In the genomic region with DNA sequence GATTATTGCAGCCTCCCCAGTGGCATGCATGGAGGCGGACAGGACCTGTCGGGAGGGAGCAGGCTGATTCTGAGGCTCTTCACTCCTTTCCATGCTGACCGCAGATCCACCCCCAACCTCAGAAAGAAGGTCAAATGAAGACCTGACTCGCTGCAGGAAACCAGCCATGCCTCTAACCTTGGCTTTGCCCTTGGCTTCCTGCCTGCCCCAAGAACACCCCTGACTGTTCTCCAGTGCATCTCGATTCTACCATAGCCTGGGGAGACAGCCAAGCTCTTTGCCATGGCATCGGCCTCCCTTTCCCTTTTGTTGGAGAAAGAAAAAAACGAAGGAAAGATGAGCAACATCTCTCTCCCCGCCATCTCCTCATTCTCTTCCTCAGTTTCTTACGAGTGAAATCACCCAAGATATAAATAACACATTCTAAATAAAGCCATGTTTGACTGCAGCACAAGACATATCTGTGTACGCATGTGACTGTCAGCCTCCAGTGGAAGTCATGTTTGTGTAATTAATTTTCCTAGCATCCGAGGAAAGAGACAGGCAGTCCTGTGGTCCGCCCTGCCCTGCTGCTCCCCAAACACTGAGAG, we compare ENCODE assay signal across 9 mouse cellular contexts.
DNase-seq lines count a peak whose midpoint lies in the region; ATAC-seq lines count a peak whose summit lies in the region.
"Had no signal": no experiment of that assay in that cellular context is flagged by ENCODE, and none has a peak within 500 bp of the region (broad histone marks: within the 10 kb centered on the region; RNA-seq: fewer than 3 reads in every experiment).

No protein-coding gene starts in this region.

- H3K27me3 ChIP-seq in forebrain, embryonic 12.5 days = peaks cover 11% of the 10 kb centered on the region; the same call in 1 of the 2 replicates

- no peak overlapping the region for H3K4me3 ChIP-seq in forebrain, embryonic 12.5 days (replicated peaks)

- peak overlapping the region; percentile 40 for H3K4me2 ChIP-seq in forebrain, embryonic 12.5 days

- H3K9me3 ChIP-seq in forebrain, embryonic 12.5 days = no peaks in the 10 kb centered on the region

- peaks cover 24% of the 10 kb centered on the region for H3K4me1 ChIP-seq in forebrain, embryonic 12.5 days

- no peaks in the 10 kb centered on the region for H3K36me3 ChIP-seq in forebrain, embryonic 12.5 days (replicated peaks)

- ATAC-seq in forebrain, embryonic 12.5 days (ENCODE audit: low FRiP score) = no peak
- no peak for ATAC-seq in erythroblast, adult 5-6 weeks (replicated peaks; ENCODE audit: low FRiP score, poor library complexity, severe bottlenecking)

- peak; percentile 81 for DNase-seq in ovary, adult 18-20 months (ENCODE audit: low spot score)
- no peak for DNase-seq in ovary, postnatal 14 days (ENCODE audit: low spot score)
- DNase-seq in heart, postnatal 4 days = peak; percentile 46
- DNase-seq in testis, postnatal 10 days (ENCODE audit: low spot score) = peak; percentile 41
- no peak for DNase-seq in layer of hippocampus, adult 8-10 months (ENCODE audit: low spot score in 2 of 2)
- DNase-seq in layer of hippocampus, adult 18-20 months (ENCODE audit: low spot score in 2 of 2) = no peak
- DNase-seq: right cerebral cortex, postnatal 14 days had no signal

- no peak overlapping the region; the same call in 1 of the 2 replicates for H3K9ac ChIP-seq in forebrain, embryonic 12.5 days

- 54% methylated on average over 12 of the region's 12 CpGs for WGBS in forebrain, embryonic 12.5 days

- peak overlapping the region; percentile 53 for H3K27ac ChIP-seq in forebrain, embryonic 12.5 days

Comparison
In these comparisons a context has a peak if more than half of its experiments do, and no peak if none do; other contexts are left out.
1. DNase-seq: peak in ovary, adult 18-20 months (single experiment), heart, postnatal 4 days (single experiment) and testis, postnatal 10 days (single experiment); none in ovary, postnatal 14 days (single experiment), layer of hippocampus, adult 8-10 months (0 of 2) and layer of hippocampus, adult 18-20 months (0 of 2).